Mouse (Mus musculus): ENCODE results near the gene Clcf1.

DNA sequence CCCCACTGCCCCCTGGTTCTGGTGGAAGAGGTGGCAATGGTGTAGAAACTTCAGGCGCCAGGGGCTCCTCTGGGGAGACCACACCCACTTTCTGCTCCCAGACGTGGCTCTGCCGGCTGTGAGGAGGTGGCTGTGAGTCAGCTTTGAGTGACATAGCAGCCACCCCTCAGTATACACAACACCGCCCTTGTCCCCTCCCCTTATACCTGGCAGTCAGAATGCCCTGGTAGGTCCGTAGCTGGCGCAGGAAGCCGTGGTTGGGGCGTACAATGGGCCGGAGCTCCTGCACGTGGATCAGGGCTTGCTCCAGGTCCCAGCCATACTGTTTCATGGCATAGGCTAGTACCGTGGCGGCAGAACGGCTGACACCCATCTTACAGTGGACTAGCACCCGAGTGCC, 49.7 kb downstream of the Clcf1 start:
- no peak for TF ChIP-seq POLR2A (IDR thresholded peaks at IDR 0.05; ENCODE audit: borderline replicate concordance, insufficient read depth, low read length)
- no peak for TF ChIP-seq CTCF (IDR thresholded peaks at IDR 0.05; ENCODE audit: borderline replicate concordance, insufficient read depth, low read depth, low read length)
